Mouse (Mus musculus): ENCODE data around the gene Pon3. TPM values are rescaled to one million over a fixed set of nuclear protein-coding genes. Genes with fewer than 3 reads are reported as not detected.

The Pon3 gene
- 38.1 and 41.3 TPM in 2 replicates for polyA plus RNA-seq (2015; fragmentation: Nextera tagmentation; extraction: Ambion mirVana)

DNA sequence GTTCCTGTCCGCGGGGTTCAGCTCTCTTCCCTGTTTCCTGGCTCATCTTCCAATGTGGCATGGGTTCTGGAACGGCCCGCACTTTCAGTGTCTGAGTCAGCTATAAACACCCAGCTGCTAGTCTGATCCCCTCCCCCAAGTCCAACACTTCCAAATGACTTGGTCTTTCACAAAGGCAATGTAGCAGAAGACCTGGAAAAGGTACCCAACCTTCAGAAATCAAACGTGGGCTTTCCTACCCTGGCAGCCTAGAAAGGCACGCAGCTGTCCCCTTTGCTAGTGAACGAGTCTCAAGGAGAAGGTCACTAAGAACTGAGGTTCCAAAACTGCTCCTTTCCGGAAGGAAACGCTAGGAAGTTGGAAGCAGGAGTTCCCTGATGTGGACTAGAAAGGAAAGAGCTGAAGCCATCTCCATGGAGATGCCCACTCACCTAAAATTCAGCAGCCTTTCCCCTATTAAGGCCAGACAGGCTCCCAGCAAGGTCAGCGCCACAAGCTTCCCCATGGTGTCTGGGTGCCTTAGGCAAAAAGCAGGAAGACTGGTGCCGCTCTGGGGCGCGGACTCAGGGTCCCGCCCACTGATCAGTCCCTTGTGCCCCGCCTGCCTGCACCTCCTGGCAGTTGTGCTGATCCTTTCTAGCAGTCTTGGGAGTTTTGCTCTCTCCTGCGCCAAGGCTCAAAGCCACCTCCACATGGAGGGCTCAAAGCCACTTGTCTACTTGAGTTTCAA lies at the start of gene Pon3:
TSS of gene Pon3 (minus strand) at position 565 of the 730 bp plus-strand sequence.
- Histone ChIP-seq H3K4me1 (replicated peaks) (peaks cover 4% of the 10 kb centered on the region), H3K9me3 (replicated peaks) (no peaks in the 10 kb centered on the region), H3K9ac (peak within 1 kb of the TSS; percentile 70), H3K27ac (peak within 1 kb of the TSS; percentile 67), H3K4me2 (peak within 1 kb of the TSS; percentile 72), H3K4me3 (peak within 1 kb of the TSS; percentile 63), H3K36me3 (no peaks in the 10 kb centered on the region), H3K27me3 (no peaks in the 10 kb centered on the region)
- WGBS: 3% methylated on average over 16 of the region's 16 CpGs
- ATAC-seq (replicated peaks; ENCODE audit: insufficient number of reproducible peaks, insufficient read depth, low FRiP score, low read depth): peak; percentile 89

- Histone ChIP-seq H3K4me1 (replicated peaks) (no peaks in the 10 kb centered on the region), H3K4me3 (no peak overlapping the region), H3K9me3 (replicated peaks) (no peaks in the 10 kb centered on the region), H3K9ac (no peak overlapping the region), H3K27me3 (no peaks in the 10 kb centered on the region), H3K4me2 (no peak overlapping the region), H3K36me3 (no peaks in the 10 kb centered on the region), H3K27ac (no peak overlapping the region)
- 81% methylated on average over 8 of the region's 8 CpGs for WGBS
- ATAC-seq (replicated peaks; ENCODE audit: insufficient number of reproducible peaks, insufficient read depth, low FRiP score, low read depth): no peak
Measured at GRCm38 (mm10) chr6:5304956-5305355, 48.9 kb upstream of the Pon3 start.

- Histone ChIP-seq H3K36me3 (no peaks in the 10 kb centered on the region), H3K9me3 (replicated peaks) (no peaks in the 10 kb centered on the region), H3K4me2 (no peak overlapping the region), H3K4me3 (no peak overlapping the region), H3K27me3 (no peaks in the 10 kb centered on the region), H3K9ac (no peak overlapping the region), H3K4me1 (replicated peaks) (peaks cover 5% of the 10 kb centered on the region; the same call in 1 of the 2 replicates), H3K27ac (no peak overlapping the region)
- 91% methylated on average over 8 of the region's 8 CpGs for WGBS
- no peak for ATAC-seq (replicated peaks; ENCODE audit: insufficient number of reproducible peaks, insufficient read depth, low FRiP score, low read depth)
Measured at GRCm38 (mm10) chr6:5300629-5301028, 44.5 kb upstream of the Pon3 start.

DNA sequence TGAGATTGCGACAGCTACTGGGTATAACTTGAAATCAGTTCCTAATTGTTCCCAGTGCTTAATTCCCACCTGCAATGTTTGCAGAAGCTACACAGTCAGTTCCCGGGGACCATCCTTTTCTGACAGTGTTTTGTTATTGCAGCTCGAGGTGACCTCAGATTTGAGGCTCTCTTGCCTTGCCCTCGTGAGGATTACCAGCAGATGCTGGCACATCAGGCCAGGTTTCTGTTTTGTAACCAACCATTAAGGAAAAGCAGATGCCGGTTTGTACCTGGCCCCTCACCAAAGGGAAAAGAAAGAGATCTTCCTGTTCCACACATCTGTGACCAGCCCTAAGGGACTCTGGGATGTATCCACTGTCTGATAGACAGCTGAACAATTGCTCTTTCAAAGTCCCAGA lies 43.5 kb upstream of the Pon3 start:
- H3K9ac ChIP-seq: no peak overlapping the region
- 64% methylated on average over 5 of the region's 5 CpGs for WGBS
- H3K27me3 ChIP-seq: no peaks in the 10 kb centered on the region

GRCm38 (mm10) chr6:5298092-5298554 lies 42.0 kb upstream of the Pon3 start, which contains the start of gene Pon2:
TSS of gene Pon2 (minus strand) at chr6:5298455.
- ATAC-seq (replicated peaks; ENCODE audit: insufficient number of reproducible peaks, insufficient read depth, low FRiP score, low read depth): peak; percentile 94
- under 1% methylated on average over 39 of the region's 47 CpGs for WGBS
- peak within 1 kb of the TSS; percentile 92 for H3K27ac ChIP-seq

More for the DNA sequence above, 43.5 kb upstream of the Pon3 start:
- Histone ChIP-seq H3K4me2 (no peak overlapping the region), H3K4me3 (no peak overlapping the region), H3K9me3 (replicated peaks) (no peaks in the 10 kb centered on the region), H3K4me1 (replicated peaks) (peaks cover 5% of the 10 kb centered on the region; the same call in 1 of the 2 replicates), H3K27ac (no peak overlapping the region), H3K36me3 (no peaks in the 10 kb centered on the region)
- no peak for ATAC-seq (replicated peaks; ENCODE audit: insufficient number of reproducible peaks, insufficient read depth, low FRiP score, low read depth)

DNA sequence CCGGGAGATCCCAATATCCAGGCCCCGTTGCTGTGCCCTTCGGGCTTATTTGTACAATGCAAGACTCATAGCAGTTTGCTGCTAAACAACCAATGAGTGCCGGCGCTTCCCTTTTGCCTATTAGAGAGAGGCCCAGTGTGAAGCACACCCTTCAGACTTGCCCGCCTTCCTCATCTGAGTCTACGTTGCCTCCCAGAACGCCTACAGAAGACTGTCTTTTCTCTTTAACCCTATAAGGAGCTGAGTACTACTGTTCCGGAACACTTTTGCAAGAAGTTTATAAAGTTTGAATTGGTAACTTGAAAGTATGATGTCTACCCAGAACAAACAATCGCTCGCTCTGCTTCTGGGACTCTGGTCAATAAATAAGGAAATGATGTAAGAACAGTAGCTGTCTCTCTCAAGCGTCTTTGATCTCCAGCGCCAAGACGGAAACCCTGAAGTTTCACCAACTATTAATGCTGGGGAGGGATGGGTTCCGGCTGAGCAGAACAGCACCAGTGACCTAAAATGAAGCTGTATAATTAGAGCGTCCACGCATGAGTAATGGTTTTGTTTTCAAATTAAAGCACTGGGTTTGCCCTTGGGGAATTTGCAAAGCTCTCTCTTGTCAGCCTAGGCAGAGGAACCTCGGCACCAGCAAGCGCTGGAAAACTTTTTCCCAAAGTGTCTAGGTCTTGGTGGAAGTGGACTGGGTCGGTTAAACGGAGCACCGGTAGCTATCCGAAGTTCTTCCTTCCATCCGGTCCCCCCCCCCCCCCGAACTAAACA lies 41.4 kb upstream of the Pon3 start:
- Histone ChIP-seq H3K9ac (peak overlapping the region; percentile 86), H3K27ac (peak overlapping the region; percentile 92), H3K9me3 (replicated peaks) (no peaks in the 10 kb centered on the region), H3K36me3 (no peaks in the 10 kb centered on the region), H3K4me3 (peak overlapping the region; percentile 84), H3K27me3 (no peaks in the 10 kb centered on the region), H3K4me2 (peak overlapping the region; percentile 83), H3K4me1 (replicated peaks) (peaks cover 5% of the 10 kb centered on the region; the same call in 1 of the 2 replicates)
- 6% methylated on average over 24 of the region's 25 CpGs for WGBS
- peak; percentile 72 for ATAC-seq (replicated peaks; ENCODE audit: insufficient number of reproducible peaks, insufficient read depth, low FRiP score, low read depth)

More at GRCm38 (mm10) chr6:5298092-5298554, 42.0 kb upstream of the Pon3 start, which contains the start of gene Pon2:
- no peaks in the 10 kb centered on the region for H3K27me3 ChIP-seq
- H3K9me3 ChIP-seq (replicated peaks): no peaks in the 10 kb centered on the region
- peaks cover 5% of the 10 kb centered on the region; the same call in 1 of the 2 replicates for H3K4me1 ChIP-seq (replicated peaks)
- H3K4me2 ChIP-seq: peak within 1 kb of the TSS; percentile 83
- H3K9ac ChIP-seq: peak within 1 kb of the TSS; percentile 86
- no peaks in the 10 kb centered on the region for H3K36me3 ChIP-seq
- peak within 1 kb of the TSS; percentile 84 for H3K4me3 ChIP-seq

- peaks cover 5% of the 10 kb centered on the region; the same call in 1 of the 2 replicates for H3K4me1 ChIP-seq (replicated peaks)
- 84% methylated on average over 7 of the region's 7 CpGs for WGBS
- H3K27me3 ChIP-seq: no peaks in the 10 kb centered on the region
- H3K27ac ChIP-seq: no peak overlapping the region
- H3K36me3 ChIP-seq: no peaks in the 10 kb centered on the region
- H3K9me3 ChIP-seq (replicated peaks): no peaks in the 10 kb centered on the region
- ATAC-seq (replicated peaks; ENCODE audit: insufficient number of reproducible peaks, insufficient read depth, low FRiP score, low read depth): no peak
- no peak overlapping the region for H3K9ac ChIP-seq
- no peak overlapping the region for H3K4me3 ChIP-seq
- no peak overlapping the region for H3K4me2 ChIP-seq
Measured at GRCm38 (mm10) chr6:5296067-5296466, 40.0 kb upstream of the Pon3 start.

DNA sequence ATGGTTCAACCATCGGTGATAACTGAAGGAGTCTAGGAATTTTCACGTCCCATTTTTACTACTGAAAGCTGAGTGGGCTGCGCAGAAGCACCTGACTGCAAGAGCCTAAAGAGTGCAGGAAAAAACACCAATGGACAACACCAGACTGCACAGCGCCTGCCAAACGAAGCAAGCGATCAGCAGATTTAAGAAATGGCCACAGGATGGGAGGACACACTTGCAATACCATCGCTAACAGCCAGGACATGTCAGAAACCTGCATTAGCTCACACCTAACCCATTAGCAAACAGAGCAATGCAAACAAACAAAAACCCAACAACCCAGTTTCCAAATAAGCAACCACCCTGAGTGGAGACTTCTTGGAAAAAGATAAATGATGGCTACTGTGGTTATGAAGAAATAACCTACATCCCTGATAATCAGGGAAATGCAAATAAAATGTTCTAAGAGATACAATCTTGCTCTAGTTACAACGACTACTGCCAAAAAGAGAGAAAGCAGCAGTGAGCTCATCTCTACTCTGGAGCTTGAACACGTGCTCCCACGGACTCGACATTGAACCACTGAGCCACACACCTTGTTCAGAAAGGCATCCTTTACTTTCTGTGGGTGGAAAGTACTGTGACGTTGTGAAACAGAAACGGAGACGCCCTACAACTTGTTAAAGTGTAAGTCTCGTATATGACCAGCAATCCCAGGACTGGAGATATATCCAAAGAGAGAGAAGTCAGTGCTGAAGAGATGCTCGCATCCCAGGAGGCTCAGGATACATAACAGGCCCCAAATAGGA lies 38.8 kb upstream of the Pon3 start:
- Histone ChIP-seq H3K9me3 (replicated peaks) (no peaks in the 10 kb centered on the region), H3K4me1 (replicated peaks) (peaks cover 5% of the 10 kb centered on the region; the same call in 1 of the 2 replicates), H3K4me3 (no peak overlapping the region), H3K4me2 (no peak overlapping the region), H3K27ac (no peak overlapping the region), H3K27me3 (no peaks in the 10 kb centered on the region), H3K9ac (no peak overlapping the region), H3K36me3 (no peaks in the 10 kb centered on the region)
- 91% methylated on average over 16 of the region's 16 CpGs for WGBS
- ATAC-seq (replicated peaks; ENCODE audit: insufficient number of reproducible peaks, insufficient read depth, low FRiP score, low read depth): no peak

- 78% methylated on average over 5 of the region's 5 CpGs for WGBS
- H3K4me2 ChIP-seq: no peak overlapping the region
- H3K4me3 ChIP-seq: no peak overlapping the region
- no peaks in the 10 kb centered on the region for H3K27me3 ChIP-seq
- no peaks in the 10 kb centered on the region for H3K36me3 ChIP-seq
- ATAC-seq (replicated peaks; ENCODE audit: insufficient number of reproducible peaks, insufficient read depth, low FRiP score, low read depth): no peak
- H3K9me3 ChIP-seq (replicated peaks): no peaks in the 10 kb centered on the region
- H3K9ac ChIP-seq: no peak overlapping the region
- no peak overlapping the region for H3K27ac ChIP-seq
- H3K4me1 ChIP-seq (replicated peaks): 0 out of 2 replicates have a peak, but pooled peaks cover 3% of the 10 kb centered on the region
Measured at GRCm38 (mm10) chr6:5292841-5293240, 36.8 kb upstream of the Pon3 start.

DNA sequence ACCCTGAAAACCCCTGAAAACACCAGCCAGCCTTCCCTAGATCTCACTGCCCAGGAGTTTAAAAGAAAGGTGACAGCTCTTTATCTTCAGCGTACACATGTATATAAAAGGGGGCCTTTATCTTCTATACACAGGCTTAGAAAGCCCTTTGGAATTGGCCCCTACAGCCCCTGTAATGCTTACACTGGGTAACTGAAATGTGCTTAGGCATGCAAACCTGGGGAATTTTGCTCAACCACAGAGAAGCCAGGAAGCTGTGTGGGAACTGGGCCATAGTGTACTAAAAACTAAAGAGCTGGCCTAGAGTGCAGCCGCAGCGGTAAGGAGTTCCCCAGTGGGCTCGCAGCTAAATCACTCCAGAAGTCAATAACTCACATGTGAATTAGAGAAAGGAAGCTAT lies 35.4 kb upstream of the Pon3 start:
- no peak for ATAC-seq (replicated peaks; ENCODE audit: insufficient number of reproducible peaks, insufficient read depth, low FRiP score, low read depth)
- H3K9ac ChIP-seq: no peak overlapping the region
- 81% methylated on average over 4 of the region's 4 CpGs for WGBS
- no peaks in the 10 kb centered on the region for H3K27me3 ChIP-seq
- no peak overlapping the region for H3K4me3 ChIP-seq
- H3K4me2 ChIP-seq: no peak overlapping the region
- H3K36me3 ChIP-seq: no peaks in the 10 kb centered on the region
- H3K27ac ChIP-seq: no peak overlapping the region
- no peaks in the 10 kb centered on the region for H3K9me3 ChIP-seq (replicated peaks)
- H3K4me1 ChIP-seq (replicated peaks): no peaks in the 10 kb centered on the region

GRCm38 (mm10) chr6:5287919-5288318 lies 31.8 kb upstream of the Pon3 start:
- no peak for ATAC-seq (replicated peaks; ENCODE audit: insufficient number of reproducible peaks, insufficient read depth, low FRiP score, low read depth)
- 60% methylated on average over 5 of the region's 5 CpGs for WGBS
- H3K9me3 ChIP-seq (replicated peaks): no peaks in the 10 kb centered on the region
- H3K4me1 ChIP-seq (replicated peaks): no peaks in the 10 kb centered on the region
- no peak overlapping the region for H3K4me3 ChIP-seq
- no peak overlapping the region for H3K9ac ChIP-seq
- H3K27ac ChIP-seq: no peak overlapping the region
- H3K27me3 ChIP-seq: no peaks in the 10 kb centered on the region
- H3K36me3 ChIP-seq: no peaks in the 10 kb centered on the region
- H3K4me2 ChIP-seq: no peak overlapping the region
